Mouse (Mus musculus) liver, adult 2 months (tissue): ENCODE data around the gene Tnfsfm13.

Experiments
- CTCF ChIP-seq: fragments of 200-500 bp; IDR thresholded peaks from 2 replicates; pipeline ENCODE4 v1.5.1; 2011; ENCODE audit warnings: low read depth, low read length, control low read depth
- POLR2A ChIP-seq: fragments of 200-500 bp; IDR thresholded peaks from 2 replicates; pipeline ENCODE4 v1.6.1; 2011; ENCODE audit warnings: low read length, control low read depth; ENCODE audit not compliant: insufficient read depth; ENCODE audit errors: extremely low read depth

DNA sequence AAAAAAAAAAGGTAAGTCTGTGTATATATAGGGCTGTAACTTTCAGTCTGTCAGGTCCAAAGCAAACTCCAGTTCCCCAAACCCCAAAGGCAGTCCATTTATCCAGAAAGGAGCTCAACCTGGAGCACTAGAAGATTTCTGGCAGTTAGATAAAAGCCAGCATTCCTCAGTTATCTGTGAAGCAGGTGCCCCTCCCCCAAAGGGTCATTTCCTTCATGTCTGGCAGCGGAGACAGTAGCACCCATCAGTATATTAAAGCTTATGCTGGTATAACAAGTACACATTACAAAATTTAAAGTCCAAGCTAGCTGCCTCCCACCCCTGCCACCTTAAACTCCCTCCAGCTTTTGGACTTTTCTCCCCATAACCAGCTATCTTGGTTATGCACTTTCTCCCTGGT lies 3.7 kb upstream of the Tnfsfm13 start:
- no peak for TF ChIP-seq CTCF
- TF ChIP-seq POLR2A, result no peak
